Mouse (Mus musculus): ENCODE measurements around the gene C1d. TPM values are rescaled to one million over a fixed set of nuclear protein-coding genes. Genes with fewer than 3 reads are reported as not detected.

The C1d gene
- 68.8 TPM for polyA plus RNA-seq (2017; shearing (Covaris generic))

DNA sequence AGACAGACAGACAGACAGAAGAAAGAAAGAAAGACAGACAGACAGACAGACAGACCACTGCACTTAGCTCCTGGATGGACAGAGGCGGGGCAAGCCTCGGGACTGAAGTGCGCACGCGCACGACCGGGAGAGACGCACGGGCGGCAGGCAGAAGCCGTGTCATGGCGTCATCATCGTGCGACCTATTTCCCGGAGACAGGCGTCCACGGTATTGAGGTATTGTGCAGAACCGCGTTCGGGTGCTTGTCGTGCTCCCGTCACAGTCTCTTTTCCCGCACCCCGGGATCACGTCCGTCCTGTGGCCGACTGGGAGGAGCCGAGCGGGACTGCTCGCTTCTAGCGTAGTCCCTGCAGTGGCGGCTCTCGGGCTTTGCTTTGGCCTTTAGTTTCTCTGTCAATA is at the start of gene C1d:
Gene C1d, plus strand, starts transcription at position 137 of the 400 bp plus-strand sequence.

DNA sequence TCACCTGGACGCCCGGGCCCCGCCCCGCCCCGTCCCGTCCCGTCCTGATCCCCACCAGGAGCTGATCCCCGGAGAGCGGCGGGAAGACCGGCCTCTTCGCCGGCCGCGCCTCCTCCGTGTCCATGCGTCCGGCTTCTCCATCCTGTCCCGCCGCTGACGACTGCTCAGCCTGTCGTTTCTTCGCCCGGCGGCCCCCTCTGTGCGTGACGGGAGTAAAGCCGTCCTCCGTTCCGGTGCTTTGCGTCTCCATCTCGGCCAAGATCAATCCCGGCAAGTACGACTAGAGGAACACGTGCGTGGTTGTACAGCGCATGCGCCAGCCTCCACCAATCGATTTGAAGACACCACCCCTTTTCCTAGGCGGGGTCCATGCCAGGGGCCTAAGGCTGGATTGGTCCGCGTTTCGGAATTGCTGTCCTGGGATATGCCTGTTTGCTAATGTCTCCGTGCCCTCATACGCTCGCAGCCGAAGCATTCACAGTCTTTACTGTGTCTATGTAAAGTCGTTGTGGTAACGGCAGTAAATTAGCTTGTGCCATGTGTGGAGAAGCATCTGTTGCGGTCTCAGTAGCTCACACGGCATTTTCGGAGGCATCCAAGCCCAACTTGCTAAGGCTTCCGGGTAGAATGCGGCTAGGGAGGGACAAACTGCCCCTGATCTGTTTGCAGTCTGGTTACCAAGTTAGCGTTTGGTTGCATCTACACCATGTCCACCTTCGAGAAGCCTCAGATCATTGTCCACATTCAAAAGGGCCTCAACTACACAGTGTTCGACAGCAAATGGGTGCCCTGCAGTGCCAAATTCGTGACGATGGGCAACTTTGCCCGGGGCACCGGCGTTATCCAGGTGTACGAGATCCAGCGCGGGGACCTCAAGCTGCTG is 45.9 kb upstream of the C1d start, which contains the start of gene Pno1:
Gene Pno1, minus strand, starts transcription at position 311 of the 883 bp plus-strand sequence.

Other genes starting within 250 kb of the C1d start
- 10.0 TPM for gene Cnrip1, start 206.0 kb upstream of the C1d start, polyA plus RNA-seq (2017; shearing (Covaris generic))
- 4.2 TPM for gene Plek, start 205.2 kb upstream of the C1d start, polyA plus RNA-seq (2017; shearing (Covaris generic))
- gene Ppp3r1, start 98.3 kb upstream of the C1d start, polyA plus RNA-seq (2017; shearing (Covaris generic)) = 23.9 TPM
- gene Wdr92, start 75.5 kb upstream of the C1d start, polyA plus RNA-seq (2017; shearing (Covaris generic)) = 35.7 TPM
- 43.9 TPM for gene Pno1, start 46.0 kb upstream of the C1d start, polyA plus RNA-seq (2017; shearing (Covaris generic))